8 mouse cellular contexts compared by ENCODE assay signal in the genomic region with DNA sequence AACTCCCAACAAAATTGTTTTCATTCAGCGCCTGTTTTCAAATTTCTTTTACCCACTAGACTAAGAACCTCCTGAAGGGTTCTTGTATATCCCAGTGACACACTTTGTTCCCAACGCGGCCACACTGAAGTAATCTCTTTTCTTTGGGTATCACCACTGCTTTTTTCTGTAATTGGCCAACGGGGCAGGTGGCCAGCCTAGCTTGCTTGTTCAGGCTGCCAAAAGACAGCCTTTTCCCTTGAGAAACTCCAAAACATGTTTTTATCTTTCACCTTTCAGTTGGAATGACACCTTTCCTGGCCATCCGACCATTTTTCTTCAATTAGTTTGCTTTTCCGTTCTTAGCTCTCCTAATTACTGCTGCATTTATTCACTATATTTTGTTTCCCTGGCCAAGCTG. TPM values are rescaled to one million over a fixed set of nuclear protein-coding genes. Genes with fewer than 3 reads are reported as not detected.
DNase-seq lines count a peak whose midpoint lies in the region; ATAC-seq and TF ChIP-seq lines count a peak whose summit lies in the region.

No protein-coding gene starts in this region.

- H3K27ac ChIP-seq in heart, embryonic 11.5 days (ENCODE audit: low read depth, low read length) = 0 out of 2 replicates have a peak overlapping the region, but pooled peaks have one; percentile 35
- H3K27ac ChIP-seq in forebrain, embryonic 13.5 days = no peak overlapping the region
- no peak overlapping the region for H3K27ac ChIP-seq in liver, embryonic 16.5 days (ENCODE audit: low read length)

- no peaks in the 10 kb centered on the region for H3K9me3 ChIP-seq in heart, embryonic 11.5 days (replicated peaks; ENCODE audit: control insufficient read depth, low read length)
- H3K9me3 ChIP-seq in E14TG2a.4 (ENCODE audit: low read length) = no peaks in the 10 kb centered on the region
- no peaks in the 10 kb centered on the region for H3K9me3 ChIP-seq in forebrain, embryonic 13.5 days (replicated peaks)
- H3K9me3 ChIP-seq in liver, embryonic 16.5 days (replicated peaks; ENCODE audit: control insufficient read depth, low read length) = no peaks in the 10 kb centered on the region

- TF ChIP-seq CTCF in E14TG2a.4 (conservative IDR thresholded peaks at IDR 0.05; ENCODE audit: low read length) = no peak

- H3K9ac ChIP-seq in heart, embryonic 11.5 days (ENCODE audit: low read depth, low read length) = 0 out of 2 replicates have a peak overlapping the region, but pooled peaks have one; percentile 49
- peak overlapping the region; percentile 1; the same call in 1 of the 2 replicates for H3K9ac ChIP-seq in forebrain, embryonic 13.5 days
- H3K9ac ChIP-seq in liver, embryonic 16.5 days (ENCODE audit: low read depth, low read length) = 0 out of 2 replicates have a peak overlapping the region, but pooled peaks have one; percentile 14

- no peaks in the 10 kb centered on the region for H3K36me3 ChIP-seq in heart, embryonic 11.5 days (ENCODE audit: control insufficient read depth, insufficient read depth, low read length)
- peaks cover 12% of the 10 kb centered on the region; the same call in 1 of the 2 replicates for H3K36me3 ChIP-seq in E14TG2a.4 (ENCODE audit: insufficient read depth, low read length)
- no peaks in the 10 kb centered on the region for H3K36me3 ChIP-seq in forebrain, embryonic 13.5 days (ENCODE audit: poor library complexity, severe bottlenecking)
- H3K36me3 ChIP-seq in liver, embryonic 16.5 days (ENCODE audit: control insufficient read depth, insufficient read depth) = no peaks in the 10 kb centered on the region

- WGBS in heart, embryonic 11.5 days (ENCODE audit: insufficient replicate concordance) = 65% methylated on average over 6 of the region's 6 CpGs
- 36% methylated on average over 6 of the region's 6 CpGs for WGBS in forebrain, embryonic 13.5 days
- WGBS in liver, embryonic 16.5 days (ENCODE audit: insufficient replicate concordance) = 49% methylated on average over 6 of the region's 6 CpGs

- H3K4me3 ChIP-seq in heart, embryonic 11.5 days (ENCODE audit: low read depth, low read length) = peak overlapping the region; percentile 79
- peak overlapping the region; percentile 57 for H3K4me3 ChIP-seq in E14TG2a.4 (replicated peaks; ENCODE audit: low read length)
- H3K4me3 ChIP-seq in forebrain, embryonic 13.5 days = peak overlapping the region; percentile 87
- peak overlapping the region; percentile 89 for H3K4me3 ChIP-seq in liver, embryonic 16.5 days (ENCODE audit: low read depth, low read length)

- peak overlapping the region; percentile 79 for H3K4me2 ChIP-seq in heart, embryonic 11.5 days
- peak overlapping the region; percentile 92 for H3K4me2 ChIP-seq in forebrain, embryonic 13.5 days
- H3K4me2 ChIP-seq in liver, embryonic 16.5 days (ENCODE audit: low read depth, low read length) = peak overlapping the region; percentile 95

- DNase-seq in heart, postnatal 10 days = no peak
- DNase-seq in adrenal gland, adult 8-10 months = no peak
- DNase-seq in testis, postnatal 10 days (ENCODE audit: low spot score) = no peak
- no peak for DNase-seq in retina, postnatal 1 day

- ATAC-seq in heart, embryonic 11.5 days (replicated peaks; ENCODE audit: insufficient number of reproducible peaks, low FRiP score, low TSS enrichment) = no peak
- ATAC-seq in forebrain, embryonic 13.5 days = no peak
- ATAC-seq in liver, embryonic 16.5 days (ENCODE audit: low read depth) = no peak

- peaks cover 2% of the 10 kb centered on the region; the same call in 1 of the 2 replicates for H3K27me3 ChIP-seq in heart, embryonic 11.5 days (ENCODE audit: control insufficient read depth, insufficient read depth, low read length)
- no peaks in the 10 kb centered on the region for H3K27me3 ChIP-seq in E14TG2a.4 (ENCODE audit: insufficient read depth, low read length)
- H3K27me3 ChIP-seq in forebrain, embryonic 13.5 days = no peaks in the 10 kb centered on the region
- no peaks in the 10 kb centered on the region for H3K27me3 ChIP-seq in liver, embryonic 16.5 days (ENCODE audit: control insufficient read depth, insufficient read depth, low read depth, low read length)

- intact Hi-C loops in heart, postnatal 10 days (cut with DNase I) = no loop called here

- H3K4me1 ChIP-seq in heart, embryonic 11.5 days (ENCODE audit: control insufficient read depth, insufficient read depth, low read length) = peaks cover 9% of the 10 kb centered on the region
- H3K4me1 ChIP-seq in E14TG2a.4 (replicated peaks; ENCODE audit: low read depth, low read length) = peaks cover 32% of the 10 kb centered on the region
- peaks cover 29% of the 10 kb centered on the region for H3K4me1 ChIP-seq in forebrain, embryonic 13.5 days
- H3K4me1 ChIP-seq in liver, embryonic 16.5 days (ENCODE audit: control insufficient read depth, low read depth, low read length) = peaks cover 25% of the 10 kb centered on the region

RNA-seq across cellular contexts. Expression of a gene that starts 0.5 kb away (rescaled TPM):
- polyA plus RNA-seq in heart, embryonic 11.5 days (2014; fragmentation: Nextera tagmentation; extraction: Ambion mirVana) = 73.4 and 79.1 TPM in 2 replicates
- 10 to 100 TPM; 27.6 to 28.3 TPM for total RNA-seq in heart, postnatal 10 days (2021)
- polyA plus RNA-seq in forebrain, embryonic 13.5 days (2015; fragmentation: Nextera tagmentation; extraction: Ambion mirVana) = 83.6 and 98.8 TPM in 2 replicates
- polyA plus RNA-seq in liver, embryonic 16.5 days (2015; fragmentation: Nextera tagmentation; extraction: Ambion mirVana) = 34.0 and 37.7 TPM in 2 replicates
- total RNA-seq in adrenal gland, adult 8-10 months (2022) = 10 to 100 TPM; 14.4 to 19.4 (median 17.0) TPM

RNA-seq across cellular contexts. Expression of a gene that starts 34.9 kb away (rescaled TPM):
- 270 and 395 TPM in 2 replicates for polyA plus RNA-seq in heart, embryonic 11.5 days (2014; fragmentation: Nextera tagmentation; extraction: Ambion mirVana)
- 100 to 1,000 TPM; 104 to 394 TPM for total RNA-seq in heart, postnatal 10 days (2021)
- polyA plus RNA-seq in forebrain, embryonic 13.5 days (2015; fragmentation: Nextera tagmentation; extraction: Ambion mirVana) = 91.0 and 105 TPM in 2 replicates
- polyA plus RNA-seq in liver, embryonic 16.5 days (2015; fragmentation: Nextera tagmentation; extraction: Ambion mirVana) = 6,330 and 6,428 TPM in 2 replicates
- 100 to 1,000 TPM; 179 to 332 (median 286) TPM for total RNA-seq in adrenal gland, adult 8-10 months (2022)

RNA-seq across cellular contexts. Expression of a gene that starts 41.4 kb away (rescaled TPM):
- 58.5 and 102 TPM in 2 replicates for polyA plus RNA-seq in heart, embryonic 11.5 days (2014; fragmentation: Nextera tagmentation; extraction: Ambion mirVana)
- 10 to 100 TPM in 1 of 2 experiments, 1 to 10 TPM in 1; 9.4 to 87.4 TPM for total RNA-seq in heart, postnatal 10 days (2021)
- polyA plus RNA-seq in forebrain, embryonic 13.5 days (2015; fragmentation: Nextera tagmentation; extraction: Ambion mirVana) = 41.0 and 48.0 TPM in 2 replicates
- polyA plus RNA-seq in liver, embryonic 16.5 days (2015; fragmentation: Nextera tagmentation; extraction: Ambion mirVana) = 1,547 and 1,681 TPM in 2 replicates
- total RNA-seq in adrenal gland, adult 8-10 months (2022) = 100 to 1,000 TPM; 120 to 244 (median 215) TPM

Comparison
In these comparisons a context has a peak if more than half of its experiments do, and no peak if none do; other contexts are left out.
1. RNA of a gene that starts 34.9 kb away (polyA plus RNA-seq): 6,330 to 6,428 TPM in liver, embryonic 16.5 days; 270 to 395 TPM in heart, embryonic 11.5 days and 91.0 to 105 TPM in forebrain, embryonic 13.5 days; every median in the first group is over 10 times any median in the second.
2. RNA of a gene that starts 41.4 kb away (polyA plus RNA-seq): 1,547 to 1,681 TPM in liver, embryonic 16.5 days; 58.5 to 102 TPM in heart, embryonic 11.5 days and 41.0 to 48.0 TPM in forebrain, embryonic 13.5 days; every median in the first group is over 10 times any median in the second.
3. Peak in every context shown above with its lines, with median percentiles within 50 percentile points of each other: H3K4me2 ChIP-seq, H3K4me3 ChIP-seq and H3K9ac ChIP-seq.